Mouse (Mus musculus) CH12.LX (cell line): ENCODE results near the gene Ern1. TPM values are rescaled to one million over a fixed set of nuclear protein-coding genes. Genes with fewer than 3 reads are reported as not detected.

Experiments used
- DNase-seq: peaks from one replicate; pipeline ENCODE4 v3.0.0-alpha.2; 2013; ENCODE audit errors: extremely low read depth
- H3K27ac ChIP-seq: 2 replicates; pipeline ENCODE4 v1.5.1; 2012; ENCODE audit warnings: low read depth, mild to moderate bottlenecking, control low read depth, moderate library complexity; ENCODE audit not compliant: insufficient read depth
- H3K27me3 ChIP-seq: replicated peaks from 2 replicates; pipeline ENCODE3; 2012; ENCODE audit warnings: inconsistent platforms
- H3K36me3 ChIP-seq, 2 experiments: replicated peaks in 1 of 2; 2 replicates each; pipeline versions ENCODE3 to v1.6.1; 2012; ENCODE audit warnings: inconsistent platforms in 1 of 2, low read length in 1 of 2, mild to moderate bottlenecking in 1 of 2, mixed read lengths in 1 of 2, moderate library complexity in 1 of 2; ENCODE audit not compliant: control insufficient read depth in 1 of 2, insufficient read depth in 1 of 2
- H3K4me1 ChIP-seq, 2 experiments: 2 replicates each; pipeline ENCODE4 v1.6.1; 2012; ENCODE audit warnings: inconsistent platforms in 1 of 2, moderate library complexity in 1 of 2; ENCODE audit not compliant: insufficient read depth in 2 of 2, control insufficient read depth in 1 of 2
- H3K4me2 ChIP-seq: 2 replicates; pipeline ENCODE4 v1.6.1; 2012; ENCODE audit warnings: low read depth, mild to moderate bottlenecking, control low read depth; ENCODE audit not compliant: poor library complexity, insufficient read depth, severe bottlenecking
- H3K4me3 ChIP-seq, 3 experiments: fragments of 150-350 bp in 1 of 3; sonication (generic) in 1 of 3; replicated peaks in 1 of 3; 2 replicates each; pipeline versions ENCODE3 to v1.5.1; 2011 to 2012; ENCODE audit warnings: low read depth in 2 of 3, low read length in 2 of 3, mild to moderate bottlenecking in 2 of 3, moderate library complexity in 2 of 3, control low read depth in 1 of 3, improper control_type of control experiment in 1 of 3, inconsistent platforms in 1 of 3, mixed read lengths in 1 of 3; ENCODE audit not compliant: poor library complexity in 1 of 3
- H3K79me2 ChIP-seq: replicated peaks from 2 replicates; pipeline ENCODE4 v1.6.1; 2012; ENCODE audit warnings: mild to moderate bottlenecking, moderate library complexity; ENCODE audit not compliant: control insufficient read depth, poor library complexity, insufficient read depth, severe bottlenecking; ENCODE audit errors: extremely low read depth
- H3K9ac ChIP-seq: 2 replicates; pipeline ENCODE4 v1.6.1; 2012; ENCODE audit warnings: low read depth, mild to moderate bottlenecking, control low read depth, moderate library complexity; ENCODE audit not compliant: insufficient read depth
- H3K9me3 ChIP-seq: replicated peaks from 2 replicates; pipeline ENCODE3; 2012; ENCODE audit warnings: low read length, inconsistent platforms, mixed read lengths
- CTCF ChIP-seq, 2 experiments: IDR thresholded peaks in 1 of 2; conservative IDR thresholded peaks in 1 of 2; 2 replicates each; pipeline ENCODE4 v1.5.1; 2011 to 2012; ENCODE audit warnings: low read depth in 2 of 2, low read length in 2 of 2, improper control_type of control experiment in 1 of 2, inconsistent platforms in 1 of 2, mild to moderate bottlenecking in 1 of 2, moderate library complexity in 1 of 2
- HCFC1 ChIP-seq: IDR thresholded peaks from 2 replicates; pipeline ENCODE4 v1.6.1; 2012; ENCODE audit warnings: low read depth, mild to moderate bottlenecking, inconsistent platforms, low read length, improper control_type of control experiment
- MAFK ChIP-seq: IDR thresholded peaks from 2 replicates; pipeline ENCODE4 v1.6.1; 2011; ENCODE audit warnings: low read length, improper control_type of control experiment; ENCODE audit not compliant: insufficient replicate concordance
- MAZ ChIP-seq: IDR thresholded peaks from 2 replicates; pipeline ENCODE4 v1.6.1; 2012; ENCODE audit warnings: low read depth, mild to moderate bottlenecking, inconsistent platforms, low read length, improper control_type of control experiment, moderate library complexity
- MYC ChIP-seq: IDR thresholded peaks from 2 replicates; pipeline ENCODE4 v1.6.1; 2011; ENCODE audit warnings: low read depth, mild to moderate bottlenecking, improper control_type of control experiment, low read length
- NRF1 ChIP-seq: IDR thresholded peaks from 2 replicates; pipeline ENCODE4 v1.6.1; 2014; ENCODE audit warnings: low read depth, mild to moderate bottlenecking, inconsistent platforms, low read length, improper control_type of control experiment, moderate library complexity
- RAD21 ChIP-seq: IDR thresholded peaks from 2 replicates; pipeline ENCODE4 v1.6.1; 2011; ENCODE audit warnings: low read depth, mild to moderate bottlenecking, low read length, improper control_type of control experiment, moderate library complexity
- RCOR1 ChIP-seq: conservative IDR thresholded peaks from 2 replicates; pipeline ENCODE4 v1.6.1; 2012; ENCODE audit warnings: low read depth, mild to moderate bottlenecking, inconsistent platforms, low read length, improper control_type of control experiment
- SIN3A ChIP-seq: IDR thresholded peaks from 2 replicates; pipeline ENCODE4 v1.6.1; 2012; ENCODE audit warnings: low read length, improper control_type of control experiment, inconsistent platforms
- SMC3 ChIP-seq: IDR thresholded peaks from 2 replicates; pipeline ENCODE4 v1.6.1; 2011; ENCODE audit warnings: low read depth, low read length, improper control_type of control experiment
- TBP ChIP-seq: conservative IDR thresholded peaks from 2 replicates; pipeline ENCODE4 v1.6.1; 2011; ENCODE audit warnings: low read depth, low read length, improper control_type of control experiment
- TCF12 ChIP-seq: IDR thresholded peaks from 2 replicates; pipeline ENCODE4 v1.6.1; 2014; ENCODE audit warnings: low read depth, mild to moderate bottlenecking, inconsistent platforms, low read length, improper control_type of control experiment
- USF1 ChIP-seq: IDR thresholded peaks from 2 replicates; pipeline ENCODE4 v1.6.1; 2014; ENCODE audit warnings: low read depth, mild to moderate bottlenecking, inconsistent platforms, low read length, improper control_type of control experiment
- ZKSCAN1 ChIP-seq: IDR thresholded peaks from 2 replicates; pipeline ENCODE4 v1.6.1; 2012; ENCODE audit warnings: low read depth, inconsistent platforms, low read length, improper control_type of control experiment, borderline replicate concordance
- ZMIZ1 ChIP-seq: IDR thresholded peaks from 2 replicates; pipeline ENCODE4 v1.6.1; 2012; ENCODE audit warnings: low read depth, mild to moderate bottlenecking, inconsistent platforms, low read length, improper control_type of control experiment
- dilution Hi-C: fragments of 300-500 bp; cut with MboI; formaldehyde crosslinking; loops from 2 replicates; pipeline ENCODE4 v1.14.3; 2020; ENCODE audit warnings: low sequenced_read_pairs; ENCODE audit not compliant: extremely low pct_unique_long_range_greater_than_20kb, extremely low pct_ligation_motif_present
- in situ Hi-C: fragments of 300-500 bp; cut with MboI; formaldehyde crosslinking; loops from 3 replicates; pipeline ENCODE4 v1.14.3; 2019; ENCODE audit warnings: low sequenced_read_pairs, low pct_ligation_motif_present, low pct_unique_long_range_greater_than_20kb, mixed read lengths
- polyA plus RNA-seq: library from polyadenylated mRNA; unstranded; fragments of >175 nt; gene quantifications from 2 replicates; pipeline ENCODE4 v1.2.1, GENCODE M21; 2012; ENCODE audit warnings: low read depth; ENCODE audit not compliant: insufficient read length
- total RNA-seq, 2 experiments: library from RNA; depleted of rRNA; stranded (reverse); fragments of 300-350 nt in 1 of 2; fragments of >200 nt in 1 of 2; gene quantifications; 2 replicates each; pipeline ENCODE4 v1.2.3; 2012 to 2014

The Ern1 gene
- total and polyA plus RNA-seq, 3 experiments: 3.0 to 21.7 (median 7.7) TPM

DNA sequence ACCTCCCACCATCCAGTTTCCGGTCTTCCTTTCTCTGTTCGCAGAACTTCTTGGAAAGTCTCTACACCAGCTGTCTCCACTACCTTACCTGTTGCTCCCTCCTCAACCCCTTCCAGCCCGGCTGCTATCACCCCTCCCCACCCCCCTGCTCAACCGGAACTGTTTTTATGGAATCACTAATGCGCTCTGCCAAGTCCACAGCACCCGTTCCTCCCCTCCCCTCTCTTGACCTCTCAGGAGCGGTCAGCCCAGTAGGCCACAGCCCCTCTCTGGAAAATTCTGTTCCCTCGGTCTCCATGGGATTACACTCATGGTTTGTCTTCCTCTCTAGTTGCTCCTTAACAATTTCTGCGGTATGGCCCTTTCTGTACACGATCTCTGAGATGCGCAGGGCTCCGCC lies 134.5 kb downstream of the Ern1 start, which contains the start of gene Scn4a:
Gene Scn4a, minus strand, starts transcription at position 101 of the 400 bp plus-strand sequence.
- Histone ChIP-seq H3K4me1 (peaks cover 11% of the 10 kb centered on the region in 2 experiments; a peak in 3 of 4 replicates), H3K79me2 (no peaks in the 10 kb centered on the region), H3K36me3 (no peaks in the 10 kb centered on the region), H3K27me3 (peaks cover 82% of the 10 kb centered on the region), H3K4me3 (no peak within 1 kb of the TSS), H3K9ac (no peak within 1 kb of the TSS), H3K27ac (no peak within 1 kb of the TSS), H3K4me2 (no peak within 1 kb of the TSS), H3K9me3 (no peaks in the 10 kb centered on the region)
- no peak for TF ChIP-seq MAZ
- no peak for TF ChIP-seq ZKSCAN1
- TF ChIP-seq NRF1: no peak
- TF ChIP-seq SIN3A: no peak
- TF ChIP-seq USF1: no peak
- TF ChIP-seq MYC: no peak
- TF ChIP-seq RAD21: no peak
- no peak for TF ChIP-seq TBP
- no peak for TF ChIP-seq TCF12
- in situ Hi-C loops: no loop called here
- dilution Hi-C loops: no loop called here
- no peak for DNase-seq

DNA sequence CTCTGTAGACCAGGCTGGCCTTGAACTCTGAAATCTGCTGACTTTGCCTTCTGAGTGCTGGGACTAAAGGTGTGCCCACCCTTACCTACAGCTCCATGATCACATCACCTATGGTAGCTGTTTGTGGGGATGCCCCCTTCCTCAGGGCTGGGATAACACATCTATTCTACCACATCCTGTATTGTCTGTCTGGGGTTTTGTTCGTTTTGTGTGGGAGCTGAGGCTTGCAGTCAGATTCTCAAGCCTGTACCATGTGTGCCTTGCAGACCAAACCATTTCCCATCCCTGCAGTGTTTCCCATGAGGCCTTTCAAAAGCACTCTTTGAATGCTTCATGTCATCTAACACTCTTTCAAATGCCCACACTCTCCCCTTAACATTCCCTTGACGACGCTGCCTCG lies 135.7 kb downstream of the Ern1 start:
- peaks cover 11% of the 10 kb centered on the region in 2 experiments; a peak in 3 of 4 replicates for H3K4me1 ChIP-seq
- no peak overlapping the region for H3K4me2 ChIP-seq
- dilution Hi-C loops: no loop called here
- H3K9ac ChIP-seq: no peak overlapping the region
- H3K27me3 ChIP-seq: peaks cover 84% of the 10 kb centered on the region
- no peaks in the 10 kb centered on the region for H3K9me3 ChIP-seq
- H3K4me3 ChIP-seq: no peak overlapping the region
- no peak for TF ChIP-seq MAFK
- no peak for TF ChIP-seq SMC3
- no peak for TF ChIP-seq HCFC1
- no peak for TF ChIP-seq CTCF (conservative IDR thresholded peaks at IDR 0.05 in 1 of 2, IDR thresholded peaks at IDR 0.05 in 1 of 2; ENCODE audit: low read depth in 2 of 2, low read length in 2 of 2)
- TF ChIP-seq TCF12: no peak
- no peak for TF ChIP-seq ZMIZ1
- no peak for TF ChIP-seq RCOR1
- no peak for TF ChIP-seq MAZ
- H3K27ac ChIP-seq: no peak overlapping the region
- no peak for DNase-seq
- H3K36me3 ChIP-seq: no peaks in the 10 kb centered on the region
- no peaks in the 10 kb centered on the region for H3K79me2 ChIP-seq
- in situ Hi-C loops: no loop called here
